In genomic region chr5:140890050-140890449, GRCm38 (mm10) we compare ENCODE assay signal across 9 mouse cellular contexts. TPM values are rescaled to one million over a fixed set of nuclear protein-coding genes. Genes with fewer than 3 reads are reported as not detected.
DNase-seq lines count a peak whose midpoint lies in the region; ATAC-seq lines count a peak whose summit lies in the region.
"Had no signal": no experiment of that assay in that cellular context is flagged by ENCODE, and none has a peak within 500 bp of the region (broad histone marks: within the 10 kb centered on the region; RNA-seq: fewer than 3 reads in every experiment).

No protein-coding gene starts in this region.

- H3K9me3 ChIP-seq in embryonic facial prominence, embryonic 12.5 days, result no peaks in the 10 kb centered on the region
- no peaks in the 10 kb centered on the region for H3K9me3 ChIP-seq in embryonic facial prominence, embryonic 10.5 days
- H3K9me3 ChIP-seq in neural tube, embryonic 13.5 days, result no peaks in the 10 kb centered on the region
- H3K9me3 ChIP-seq in intestine, embryonic 16.5 days (ENCODE audit: control insufficient read depth, low read length), result no peaks in the 10 kb centered on the region
- H3K9me3 ChIP-seq in stomach, embryonic 16.5 days (replicated peaks; ENCODE audit: control insufficient read depth, low read length), result no peaks in the 10 kb centered on the region
- H3K9me3 ChIP-seq: liver, embryonic 13.5 days had no signal

- H3K4me1 ChIP-seq in embryonic facial prominence, embryonic 12.5 days, result peaks cover 2% of the 10 kb centered on the region; the same call in 1 of the 2 replicates
- peaks cover 7% of the 10 kb centered on the region; the same call in 1 of the 2 replicates for H3K4me1 ChIP-seq in embryonic facial prominence, embryonic 10.5 days
- peaks cover 16% of the 10 kb centered on the region; the same call in 1 of the 2 replicates for H3K4me1 ChIP-seq in neural tube, embryonic 13.5 days (replicated peaks)
- peaks cover 8% of the 10 kb centered on the region; the same call in 1 of the 2 replicates for H3K4me1 ChIP-seq in intestine, embryonic 16.5 days (ENCODE audit: control insufficient read depth, insufficient read depth, low read length)
- H3K4me1 ChIP-seq in stomach, embryonic 16.5 days (ENCODE audit: control insufficient read depth, insufficient read depth, low read length), result peaks cover 12% of the 10 kb centered on the region; the same call in 1 of the 2 replicates
- H3K4me1 ChIP-seq: liver, embryonic 13.5 days had no signal

- H3K9ac ChIP-seq in embryonic facial prominence, embryonic 12.5 days, result no peak overlapping the region
- H3K9ac ChIP-seq in neural tube, embryonic 13.5 days, result no peak overlapping the region
- no peak overlapping the region for H3K9ac ChIP-seq in intestine, embryonic 16.5 days (ENCODE audit: low read depth, low read length)
- 0 out of 2 replicates have a peak overlapping the region, but pooled peaks have one; percentile 9 for H3K9ac ChIP-seq in stomach, embryonic 16.5 days (ENCODE audit: low read length)
- H3K9ac ChIP-seq: liver, embryonic 13.5 days had no signal

- ATAC-seq in embryonic facial prominence, embryonic 12.5 days (ENCODE audit: insufficient number of reproducible peaks, insufficient read depth, low FRiP score, low TSS enrichment), result peak; percentile 32; the same call in 1 of the 2 replicates
- ATAC-seq in neural tube, embryonic 13.5 days (ENCODE audit: low read depth), result peak; percentile 36; the same call in 1 of the 2 replicates
- ATAC-seq in intestine, embryonic 16.5 days, result peak; percentile 74
- ATAC-seq in stomach, embryonic 16.5 days (ENCODE audit: insufficient read depth, low FRiP score), result peak; percentile 59

- no peak overlapping the region for H3K4me2 ChIP-seq in embryonic facial prominence, embryonic 12.5 days (replicated peaks)
- no peak overlapping the region for H3K4me2 ChIP-seq in neural tube, embryonic 13.5 days
- H3K4me2 ChIP-seq in intestine, embryonic 16.5 days (ENCODE audit: low read depth, low read length), result no peak overlapping the region
- peak overlapping the region; percentile 2; the same call in 1 of the 2 replicates for H3K4me2 ChIP-seq in stomach, embryonic 16.5 days (ENCODE audit: low read depth, low read length)
- H3K4me2 ChIP-seq: liver, embryonic 13.5 days had no signal

- no peak overlapping the region; the same call in 1 of the 2 replicates for H3K27ac ChIP-seq in embryonic facial prominence, embryonic 12.5 days
- H3K27ac ChIP-seq in embryonic facial prominence, embryonic 10.5 days (replicated peaks), result no peak overlapping the region
- H3K27ac ChIP-seq in neural tube, embryonic 13.5 days (replicated peaks), result 0 out of 2 replicates have a peak overlapping the region, but pooled peaks have one; percentile 25
- H3K27ac ChIP-seq in intestine, embryonic 16.5 days (ENCODE audit: low read length), result peak overlapping the region; percentile 10; the same call in 1 of the 2 replicates
- no peak overlapping the region for H3K27ac ChIP-seq in stomach, embryonic 16.5 days (ENCODE audit: low read length)
- H3K27ac ChIP-seq: liver, embryonic 13.5 days had no signal

- no peak for DNase-seq in embryonic facial prominence, embryonic 10.5 days (ENCODE audit: low spot score)
- no peak for DNase-seq in neural tube, embryonic 10.5 days (ENCODE audit: extremely low spot score, low spot score)
- no peak for DNase-seq in embryo, embryonic 9.5 days (ENCODE audit: extremely low spot score)
- no peak for DNase-seq in cerebellum, postnatal 4 days (ENCODE audit: low spot score in 2 of 2)

- no peak overlapping the region for H3K4me3 ChIP-seq in embryonic facial prominence, embryonic 12.5 days
- H3K4me3 ChIP-seq in embryonic facial prominence, embryonic 10.5 days, result no peak overlapping the region
- no peak overlapping the region for H3K4me3 ChIP-seq in neural tube, embryonic 13.5 days
- no peak overlapping the region for H3K4me3 ChIP-seq in intestine, embryonic 16.5 days (ENCODE audit: low read length)
- H3K4me3 ChIP-seq in stomach, embryonic 16.5 days (replicated peaks; ENCODE audit: low read length), result no peak overlapping the region
- H3K4me3 ChIP-seq: liver, embryonic 13.5 days had no signal

- WGBS in embryonic facial prominence, embryonic 12.5 days, result 64% methylated on average over 14 of the region's 14 CpGs
- WGBS in embryonic facial prominence, embryonic 10.5 days, result 76% methylated on average over 14 of the region's 14 CpGs
- 52% methylated on average over 14 of the region's 14 CpGs for WGBS in neural tube, embryonic 13.5 days
- WGBS in intestine, embryonic 16.5 days, result 37% methylated on average over 14 of the region's 14 CpGs
- WGBS in stomach, embryonic 16.5 days, result 31% methylated on average over 14 of the region's 14 CpGs

- H3K36me3 ChIP-seq in embryonic facial prominence, embryonic 12.5 days, result no peaks in the 10 kb centered on the region
- no peaks in the 10 kb centered on the region for H3K36me3 ChIP-seq in embryonic facial prominence, embryonic 10.5 days (replicated peaks)
- H3K36me3 ChIP-seq in neural tube, embryonic 13.5 days, result no peaks in the 10 kb centered on the region
- no peaks in the 10 kb centered on the region for H3K36me3 ChIP-seq in intestine, embryonic 16.5 days (ENCODE audit: control insufficient read depth, insufficient read depth, low read length)
- no peaks in the 10 kb centered on the region for H3K36me3 ChIP-seq in stomach, embryonic 16.5 days (ENCODE audit: control insufficient read depth, insufficient read depth, low read length)
- H3K36me3 ChIP-seq: liver, embryonic 13.5 days had no signal

- H3K27me3 ChIP-seq in embryonic facial prominence, embryonic 12.5 days, result no peaks in the 10 kb centered on the region
- H3K27me3 ChIP-seq in embryonic facial prominence, embryonic 10.5 days (replicated peaks; ENCODE audit: low read depth, poor library complexity, severe bottlenecking), result no peaks in the 10 kb centered on the region
- H3K27me3 ChIP-seq in neural tube, embryonic 13.5 days, result no peaks in the 10 kb centered on the region
- no peaks in the 10 kb centered on the region for H3K27me3 ChIP-seq in intestine, embryonic 16.5 days (replicated peaks; ENCODE audit: control insufficient read depth, insufficient read depth, low read length)
- H3K27me3 ChIP-seq in stomach, embryonic 16.5 days (ENCODE audit: control insufficient read depth, insufficient read depth, low read length), result no peaks in the 10 kb centered on the region

RNA-seq across cellular contexts. Expression of gene Gna12, which starts 59.8 kb away (rescaled TPM):
- polyA plus RNA-seq in embryonic facial prominence, embryonic 12.5 days (2016; fragmentation: Nextera tagmentation; extraction: Ambion mirVana), result 30.5 and 57.8 TPM in 2 replicates
- 11.4 and 14.1 TPM in 2 replicates for polyA plus RNA-seq in embryonic facial prominence, embryonic 10.5 days (2016; fragmentation: Nextera tagmentation; extraction: Ambion mirVana)
- polyA plus RNA-seq in neural tube, embryonic 13.5 days (2015; fragmentation: Nextera tagmentation; extraction: Ambion mirVana), result 20.5 and 35.0 TPM in 2 replicates
- polyA plus RNA-seq in intestine, embryonic 16.5 days (2015; fragmentation: Nextera tagmentation; extraction: Ambion mirVana), result 5.2 and 5.4 TPM in 2 replicates
- polyA plus RNA-seq in stomach, embryonic 16.5 days (2015; fragmentation: Nextera tagmentation; extraction: Ambion mirVana), result 6.9 and 7.2 TPM in 2 replicates

Comparison
In these comparisons a context has a peak if more than half of its experiments do, and no peak if none do; other contexts are left out.
1. H3K27ac ChIP-seq: peak in neural tube, embryonic 13.5 days (single experiment) and intestine, embryonic 16.5 days (single experiment); none in embryonic facial prominence, embryonic 12.5 days (single experiment), embryonic facial prominence, embryonic 10.5 days (single experiment) and stomach, embryonic 16.5 days (single experiment).
2. Peak in every context shown above with its lines, with median percentiles within 50 percentile points of each other: ATAC-seq.